Mouse (Mus musculus): ENCODE data around the gene Trp53tg5.
A peak's percentile ranks its signal among the peaks of the same experiment; 100 is the strongest.

Gene Trp53tg5

GRCm38 (mm10) chr2:164430697-164431096 is 42.8 kb downstream of the Trp53tg5 start:
- no peak for DNase-seq

- no peak for DNase-seq
Observed at GRCm38 (mm10) chr2:164429881-164430615, 43.5 kb downstream of the Trp53tg5 start.

DNA sequence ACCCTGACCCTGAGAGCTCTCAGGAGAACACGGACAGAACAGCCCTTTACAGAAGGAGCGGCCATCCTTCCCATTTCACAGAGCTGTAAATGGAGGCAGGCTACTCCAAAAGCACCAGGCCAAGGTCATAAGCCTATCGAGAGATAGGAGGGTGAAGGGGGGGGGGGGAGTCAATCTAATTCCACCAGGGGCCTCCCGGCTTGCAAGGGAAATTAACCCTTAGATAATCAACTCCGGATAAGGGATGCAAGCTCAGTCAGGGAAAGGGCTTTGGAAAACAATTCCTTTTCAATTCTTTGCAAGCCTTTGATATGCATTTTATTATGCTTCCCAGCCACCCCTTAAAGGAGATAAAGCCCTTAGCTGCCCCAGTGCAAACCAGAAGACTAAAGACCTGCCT is 45.1 kb downstream of the Trp53tg5 start:
- no peak for DNase-seq

- DNase-seq, result no peak
Observed at GRCm38 (mm10) chr2:164426952-164427351, 46.6 kb downstream of the Trp53tg5 start.

DNA sequence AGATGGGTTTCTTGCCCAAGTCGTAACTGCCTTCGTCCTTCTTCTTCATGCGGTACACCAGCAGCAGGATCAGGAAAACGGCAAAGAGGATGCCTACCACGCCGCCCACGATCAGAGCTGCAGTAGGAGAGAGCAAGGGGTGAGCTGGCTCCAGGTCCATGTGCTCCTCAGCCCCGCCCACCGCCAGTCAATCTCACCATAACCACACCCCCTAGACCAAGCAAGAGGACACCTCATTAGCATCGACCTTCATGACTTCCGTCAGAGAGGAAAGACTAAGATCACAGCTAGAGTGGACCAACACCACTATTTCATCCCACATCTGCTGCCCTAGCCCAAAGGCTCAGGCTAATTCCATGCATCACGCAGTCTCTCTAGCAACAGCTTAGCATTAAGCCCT is 47.4 kb downstream of the Trp53tg5 start:
- no peak for DNase-seq

- DNase-seq, result no peak
Observed at GRCm38 (mm10) chr2:164425401-164425800, 48.1 kb downstream of the Trp53tg5 start.

GRCm38 (mm10) chr2:164424406-164424805 is 49.1 kb downstream of the Trp53tg5 start:
- DNase-seq, result no peak

DNA sequence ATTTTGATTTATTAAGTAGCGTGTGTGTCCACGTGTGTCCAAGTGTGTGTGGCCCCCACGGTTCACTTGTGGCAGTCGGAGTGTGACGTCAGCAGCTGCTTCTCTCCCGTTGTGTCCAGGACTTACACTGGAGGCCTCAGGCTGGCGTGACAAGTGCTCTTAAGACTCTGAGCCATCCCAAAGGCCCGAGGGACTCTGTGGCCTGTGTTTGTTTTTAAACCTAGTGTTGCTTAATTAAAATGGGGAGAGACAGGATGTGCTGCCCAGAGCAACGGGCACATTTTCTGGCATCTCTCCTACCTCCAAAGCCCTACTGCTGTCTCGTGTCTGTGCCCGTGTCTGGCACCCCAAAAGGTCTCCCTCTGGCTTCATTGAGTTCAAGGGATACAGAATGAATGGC is 50.1 kb downstream of the Trp53tg5 start:
- DNase-seq, result no peak

- peak in 1 of 2 experiments; percentile 30 for DNase-seq
Observed at GRCm38 (mm10) chr2:164422675-164423393, 50.7 kb downstream of the Trp53tg5 start.

DNA sequence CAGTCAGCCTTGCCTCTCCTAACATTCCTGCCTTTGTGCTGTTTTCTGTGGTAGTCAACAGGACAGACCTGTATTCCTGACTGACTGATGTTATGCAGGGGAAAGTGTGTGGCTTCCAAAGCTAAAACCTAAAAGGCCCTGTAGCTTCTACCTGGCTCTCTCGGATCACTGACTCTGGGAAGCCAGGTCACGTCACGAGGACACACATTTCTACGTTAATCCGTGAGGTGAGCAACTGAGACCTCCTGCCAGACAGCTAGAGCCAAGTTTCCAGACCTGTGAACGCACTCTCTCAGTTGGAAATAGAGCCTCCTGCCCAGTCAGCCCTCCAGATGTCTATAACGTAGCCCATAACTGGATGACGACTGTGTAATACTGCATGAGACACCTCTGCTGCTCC is 51.5 kb downstream of the Trp53tg5 start:
- DNase-seq, result no peak

DNA sequence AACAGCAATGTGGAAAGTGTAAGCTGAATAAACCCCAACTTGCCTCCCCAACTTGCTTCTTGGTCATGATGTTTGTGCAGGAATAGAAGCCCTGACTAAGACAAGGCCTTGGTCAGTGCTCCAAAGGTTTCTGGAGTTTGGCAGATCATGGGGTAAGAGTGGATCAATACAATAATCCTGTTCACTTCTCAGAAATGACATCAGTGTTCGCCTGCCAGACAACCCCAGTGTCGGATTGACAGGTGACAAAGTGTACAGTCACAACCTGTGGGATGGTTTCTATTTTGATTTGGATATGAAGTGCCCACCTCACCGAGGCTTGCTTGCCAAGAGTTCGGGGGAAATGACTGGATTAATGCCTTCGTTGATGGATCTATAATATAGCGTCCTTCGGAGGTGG is 52.2 kb downstream of the Trp53tg5 start:
- DNase-seq, result no peak
